Mouse (Mus musculus) right cerebral cortex, postnatal 36 days (tissue): ENCODE results near the gene Pdlim7.

ENCODE experiments used
- DNase-seq, 2 experiments: peaks; one replicate each; pipeline ENCODE4 v3.0.0; 2022; ENCODE audit warnings: low spot score in 2 of 2, mixed read lengths in 1 of 2

Pdlim7 gene

DNA sequence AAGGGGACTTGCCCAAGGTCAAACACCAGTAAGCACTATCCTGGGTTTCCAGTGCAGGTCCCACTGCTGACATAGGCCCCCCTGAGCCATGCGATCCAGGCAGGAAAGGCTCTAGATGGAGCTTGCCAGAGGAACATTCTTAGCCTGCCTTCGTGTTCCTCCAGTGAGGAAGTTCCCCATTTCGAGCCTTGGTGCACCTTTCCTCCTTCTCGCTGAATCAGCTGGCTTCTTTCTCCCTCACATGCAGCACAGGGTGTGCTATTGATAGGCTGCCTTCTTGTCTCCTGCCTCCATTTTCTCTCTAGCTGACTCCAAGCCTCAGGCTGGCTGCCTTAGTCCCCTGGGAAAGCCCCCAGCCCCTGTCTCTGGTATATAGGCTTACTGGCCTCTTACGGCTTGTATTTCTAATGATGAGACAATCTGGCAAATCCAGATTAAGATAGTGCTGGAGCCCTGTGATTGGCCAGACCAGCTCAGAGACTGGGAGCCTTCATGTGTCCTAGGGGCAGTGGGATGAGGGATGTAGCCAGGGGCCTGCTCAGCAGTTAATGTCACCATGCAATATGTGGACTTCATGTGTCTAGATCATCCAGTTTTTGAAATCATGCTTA lies 47.5 kb downstream of the Pdlim7 start:
- DNase-seq: no peak

DNA sequence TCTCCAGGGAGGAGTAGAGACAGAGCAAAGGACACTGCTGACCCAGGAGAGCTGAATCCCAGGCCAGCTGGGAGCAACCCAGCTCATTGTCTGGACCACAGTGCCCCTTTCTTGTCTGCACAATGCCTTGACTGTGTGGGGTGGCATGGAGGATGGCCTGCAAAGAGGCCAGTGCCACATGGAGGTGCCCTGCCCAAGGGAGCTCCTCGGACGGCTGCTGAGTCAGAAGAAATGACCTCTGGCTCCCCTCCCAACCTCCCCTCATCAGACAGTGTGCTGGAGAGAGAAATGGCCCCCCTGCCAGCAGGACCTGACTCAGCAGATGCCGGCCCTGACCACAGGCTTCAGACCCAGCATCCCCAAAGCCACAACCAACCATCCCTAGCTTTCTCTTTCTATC lies 48.3 kb downstream of the Pdlim7 start:
- no peak for DNase-seq

- DNase-seq: peak; percentile 64 to 82
These were observed 49.2 kb downstream of the Pdlim7 start, which contains the start of gene Prr7 for GRCm38 (mm10) chr13:55464027-55464884. Gene Prr7 (plus strand): TSS chr13:55464267.

DNA sequence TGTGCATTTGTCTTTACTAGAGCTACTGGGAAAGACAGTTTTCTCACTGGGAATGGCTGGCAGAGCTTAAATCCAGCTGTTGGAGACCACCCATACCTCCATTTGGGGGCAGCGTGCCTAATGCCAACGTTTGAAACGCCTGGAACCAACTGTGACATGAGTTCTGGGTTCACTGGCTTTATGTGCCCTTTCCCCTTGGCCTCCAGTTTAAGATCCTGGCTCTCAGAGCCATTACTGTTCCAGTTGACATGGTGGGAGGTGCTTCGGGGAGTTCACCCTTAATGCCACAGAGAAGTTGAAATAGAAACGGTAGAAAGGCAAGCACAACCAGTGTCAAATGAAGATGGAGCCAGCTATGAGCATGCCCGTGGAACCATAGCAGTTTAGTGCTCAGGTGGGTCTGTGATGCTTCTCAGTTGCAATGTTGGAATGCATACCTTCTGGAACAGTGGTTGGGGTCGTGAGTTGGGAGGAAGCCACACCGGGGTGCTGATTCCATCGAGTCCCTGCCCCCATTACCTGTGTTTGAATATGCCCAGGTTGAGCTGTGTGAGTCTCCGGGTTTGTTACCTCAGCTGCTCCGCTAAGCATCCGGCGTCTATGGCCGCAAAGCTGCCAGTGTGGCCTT lies 50.0 kb downstream of the Pdlim7 start:
- no peak for DNase-seq

DNA sequence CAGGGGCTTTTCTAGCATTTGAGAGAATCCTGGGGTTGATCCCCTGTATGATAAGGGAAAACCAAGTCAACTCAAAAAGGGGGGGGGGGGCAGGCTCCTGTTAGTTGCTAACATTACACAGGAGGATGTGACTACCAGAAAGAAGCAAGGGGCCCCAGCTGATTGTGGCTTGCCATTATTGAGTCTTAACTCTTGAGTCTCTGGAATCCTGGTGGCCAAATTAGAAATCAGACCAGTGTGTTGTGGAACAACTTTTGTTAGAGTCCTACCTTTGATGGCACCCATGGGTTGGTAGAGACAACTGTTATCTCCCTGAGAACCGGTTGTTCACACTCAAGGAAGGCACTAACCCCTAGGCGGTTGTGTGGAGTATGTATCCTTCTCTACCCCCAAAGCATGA lies 50.5 kb downstream of the Pdlim7 start:
- no peak for DNase-seq

DNA sequence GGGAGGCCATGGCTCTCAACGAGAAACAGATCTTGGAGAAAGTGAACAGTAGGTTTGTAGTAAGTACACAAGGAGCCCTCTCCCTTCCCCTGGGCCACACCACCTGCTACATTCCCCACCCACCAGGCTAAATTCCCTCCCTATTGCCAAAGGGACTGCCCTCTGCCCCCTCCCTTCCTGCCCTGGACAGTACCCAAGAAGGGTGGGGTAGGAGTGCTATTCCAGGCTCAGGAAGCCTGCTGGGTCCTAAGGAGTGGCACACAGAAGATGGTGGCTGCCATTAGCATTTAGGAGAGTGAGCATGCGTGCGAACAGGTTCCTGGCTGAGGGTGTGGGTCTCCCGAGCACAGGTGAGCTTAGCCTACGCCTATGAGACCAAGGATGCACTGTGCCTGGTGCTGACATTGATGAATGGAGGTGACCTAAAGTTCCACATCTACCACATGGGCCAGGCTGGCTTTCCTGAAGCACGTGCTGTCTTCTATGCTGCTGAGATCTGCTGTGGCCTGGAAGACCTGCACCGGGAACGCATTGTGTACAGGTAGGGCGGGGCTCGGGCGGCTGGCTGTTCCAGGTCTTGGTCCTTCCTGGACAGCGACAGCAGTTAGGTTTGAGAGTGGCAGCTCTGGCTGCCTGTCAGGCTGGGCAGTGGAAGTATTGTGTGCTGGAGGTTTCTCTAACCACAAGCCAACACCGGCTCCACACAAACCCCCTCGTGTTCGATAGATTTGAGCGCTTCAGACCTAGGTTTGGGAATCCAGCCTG lies 61.5 kb downstream of the Pdlim7 start:
- no peak for DNase-seq

GRCm38 (mm10) chr13:55451296-55451695 lies 62.2 kb downstream of the Pdlim7 start:
- DNase-seq: no peak

DNA sequence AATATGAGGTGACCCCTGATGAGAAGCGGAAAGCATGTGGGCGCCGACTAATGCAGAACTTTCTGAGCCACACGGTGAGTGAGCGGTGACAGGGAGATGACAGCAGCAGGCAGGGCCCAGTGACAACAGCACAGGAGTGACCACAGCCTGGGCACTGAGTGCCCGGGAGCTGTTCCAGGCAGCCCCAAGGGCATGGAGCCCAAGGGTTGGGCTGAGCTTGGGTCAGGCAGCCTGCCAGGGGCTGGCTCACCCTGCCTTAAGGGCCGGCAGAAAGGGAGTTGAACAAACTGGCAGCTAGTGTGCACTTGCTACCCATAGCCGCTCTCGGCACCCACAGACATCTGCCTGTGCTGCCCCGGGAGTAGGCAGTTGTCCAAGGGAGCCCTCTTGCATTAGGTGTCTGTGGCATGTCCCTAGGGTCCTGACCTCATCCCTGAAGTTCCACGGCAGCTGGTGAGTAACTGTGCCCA lies 62.9 kb downstream of the Pdlim7 start:
- no peak for DNase-seq

- no peak for DNase-seq
These were observed 63.6 kb downstream of the Pdlim7 start for GRCm38 (mm10) chr13:55449679-55450441.

DNA sequence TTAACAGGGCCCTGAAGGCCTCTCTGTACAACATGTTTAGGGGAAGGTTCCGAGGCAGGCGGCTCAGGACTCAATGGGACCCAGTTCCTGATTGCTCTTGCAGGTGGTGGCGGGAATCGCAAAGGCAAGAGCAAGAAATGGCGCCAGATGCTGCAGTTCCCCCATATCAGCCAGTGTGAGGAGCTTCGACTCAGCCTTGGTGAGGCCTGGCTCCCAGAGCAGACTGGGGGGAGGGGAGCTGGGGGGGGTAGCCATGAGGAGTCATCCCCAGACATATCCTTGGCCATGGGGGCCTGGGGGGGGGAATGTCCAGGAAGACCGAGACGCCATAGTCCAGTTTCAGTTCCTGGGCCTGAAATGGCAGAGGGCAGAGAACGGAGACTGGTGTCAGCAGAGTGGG lies 64.3 kb downstream of the Pdlim7 start:
- no peak for DNase-seq

GRCm38 (mm10) chr13:55448131-55448530 lies 65.3 kb downstream of the Pdlim7 start:
- no peak for DNase-seq

- no peak for DNase-seq
These were observed 65.9 kb downstream of the Pdlim7 start for GRCm38 (mm10) chr13:55447543-55447943.

GRCm38 (mm10) chr13:55446483-55447105 lies 66.9 kb downstream of the Pdlim7 start:
- DNase-seq: no peak
